Mouse (Mus musculus) forebrain, embryonic 16.5 days (tissue): ENCODE measurements around the gene Arhgap27. TPM values are rescaled to one million over a fixed set of nuclear protein-coding genes. Genes with fewer than 3 reads are reported as not detected.
A peak's percentile ranks its signal among the peaks of the same experiment; 100 is the strongest.

Experiments used
- ATAC-seq: fragments of 200-750 bp; cut with Nextera tagmentation; 2 replicates; pipeline ENCODE4 v1.8.0; 2017; ENCODE audit warnings: mild to moderate bottlenecking, moderate library complexity
- H3K27ac ChIP-seq: fragments of 300-500 bp; sonication (generic); 2 replicates; pipeline ENCODE4 v1.5.1; 2014; ENCODE audit warnings: low read length, control low read depth
- H3K27me3 ChIP-seq: fragments of 300-500 bp; sonication (generic); replicated peaks from 2 replicates; pipeline ENCODE4 v1.6.1; 2014; ENCODE audit warnings: low read length; ENCODE audit not compliant: control insufficient read depth, insufficient read depth
- H3K36me3 ChIP-seq: fragments of 300-500 bp; sonication (generic); 2 replicates; pipeline ENCODE4 v1.6.1; 2014; ENCODE audit not compliant: control insufficient read depth, insufficient read depth
- H3K4me1 ChIP-seq: fragments of 300-500 bp; sonication (generic); replicated peaks from 2 replicates; pipeline ENCODE4 v1.6.1; 2014; ENCODE audit warnings: low read length; ENCODE audit not compliant: control insufficient read depth, insufficient read depth
- H3K4me2 ChIP-seq: fragments of 300-500 bp; sonication (generic); 2 replicates; pipeline ENCODE4 v1.6.1; 2014; ENCODE audit warnings: mild to moderate bottlenecking, low read length, control low read depth
- H3K4me3 ChIP-seq: fragments of 300-500 bp; sonication (generic); replicated peaks from 2 replicates; pipeline ENCODE4 v1.5.1; 2014; ENCODE audit warnings: mild to moderate bottlenecking, low read length, control low read depth
- H3K9ac ChIP-seq: fragments of 300-500 bp; sonication (generic); replicated peaks from 2 replicates; pipeline ENCODE4 v1.6.1; 2014; ENCODE audit warnings: low read depth, low read length, control low read depth
- H3K9me3 ChIP-seq: fragments of 300-500 bp; sonication (generic); 2 replicates; pipeline ENCODE4 v1.6.1; 2016; ENCODE audit warnings: low read length; ENCODE audit not compliant: control insufficient read depth
- WGBS: fragments of 180-500 bp; shearing (Covaris S2); extraction: QIAGEN DNeasy Blood & Tissue Kit; methylation state at CpG from one replicate; pipeline ENCODE4 v1.1.7; 2014; 5-methylcytosine and 5-hydroxymethylcytosine counted together
- polyA plus RNA-seq: library from polyadenylated mRNA; unstranded; fragments of >200 nt; fragmentation: Nextera tagmentation; extraction: Ambion mirVana; gene quantifications from 2 replicates; pipeline ENCODE4 v1.2.1, GENCODE M21; 2015

Arhgap27 gene
- polyA plus RNA-seq, 1 experiment from 2014 or later = 3.0 TPM

- ATAC-seq = no peak
- H3K4me1 ChIP-seq = no peaks in the 10 kb centered on the region
- H3K9me3 ChIP-seq = no peaks in the 10 kb centered on the region
- no peak overlapping the region for H3K27ac ChIP-seq
- no peak overlapping the region for H3K4me3 ChIP-seq
- H3K9ac ChIP-seq = no peak overlapping the region
- peaks cover 12% of the 10 kb centered on the region for H3K36me3 ChIP-seq
- H3K4me2 ChIP-seq = no peak overlapping the region
- H3K27me3 ChIP-seq = no peaks in the 10 kb centered on the region
- WGBS = 92% methylated on average over 4 of the region's 4 CpGs
Measured at GRCm38 (mm10) chr11:103372561-103372960, 9.1 kb upstream of the Arhgap27 start.

GRCm38 (mm10) chr11:103372068-103372467, 8.6 kb upstream of the Arhgap27 start:
- no peaks in the 10 kb centered on the region for H3K4me1 ChIP-seq
- no peaks in the 10 kb centered on the region for H3K27me3 ChIP-seq
- peaks cover 14% of the 10 kb centered on the region for H3K36me3 ChIP-seq
- no peak overlapping the region for H3K4me2 ChIP-seq
- ATAC-seq = no peak
- no peak overlapping the region for H3K27ac ChIP-seq
- H3K9ac ChIP-seq = no peak overlapping the region
- no peaks in the 10 kb centered on the region for H3K9me3 ChIP-seq
- no peak overlapping the region for H3K4me3 ChIP-seq
- WGBS = 60% methylated on average over 3 of the region's 3 CpGs

- H3K27me3 ChIP-seq = no peaks in the 10 kb centered on the region
- H3K4me3 ChIP-seq = no peak overlapping the region
- H3K27ac ChIP-seq = no peak overlapping the region
- H3K9me3 ChIP-seq = no peaks in the 10 kb centered on the region
- H3K36me3 ChIP-seq = peaks cover 8% of the 10 kb centered on the region
- no peak overlapping the region for H3K9ac ChIP-seq
- H3K4me1 ChIP-seq = no peaks in the 10 kb centered on the region
- WGBS = 79% methylated on average over 3 of the region's 3 CpGs
- H3K4me2 ChIP-seq = no peak overlapping the region
- no peak for ATAC-seq
Measured at GRCm38 (mm10) chr11:103371222-103371539, 7.7 kb upstream of the Arhgap27 start.

- 95% methylated on average over 9 of the region's 9 CpGs for WGBS
- H3K4me1 ChIP-seq = no peaks in the 10 kb centered on the region
- no peak for ATAC-seq
Measured at GRCm38 (mm10) chr11:103370397-103371221, 7.1 kb upstream of the Arhgap27 start.

GRCm38 (mm10) chr11:103365530-103365929, 2.0 kb upstream of the Arhgap27 start:
- H3K9ac ChIP-seq = no peak overlapping the region
- peaks cover 3% of the 10 kb centered on the region for H3K36me3 ChIP-seq
- WGBS = 92% methylated on average over 4 of the region's 4 CpGs
- H3K4me1 ChIP-seq = peaks cover 16% of the 10 kb centered on the region
- no peaks in the 10 kb centered on the region for H3K9me3 ChIP-seq
- peaks cover 37% of the 10 kb centered on the region for H3K27me3 ChIP-seq
- ATAC-seq = no peak
- no peak overlapping the region for H3K4me3 ChIP-seq
- no peak overlapping the region for H3K4me2 ChIP-seq
- no peak overlapping the region for H3K27ac ChIP-seq

More at GRCm38 (mm10) chr11:103370397-103371221, 7.1 kb upstream of the Arhgap27 start:
- Histone ChIP-seq H3K27me3 (no peaks in the 10 kb centered on the region; the same call in 1 of the 2 replicates), H3K9ac (no peak overlapping the region), H3K4me3 (no peak overlapping the region), H3K4me2 (no peak overlapping the region), H3K36me3 (peaks cover 8% of the 10 kb centered on the region), H3K27ac (no peak overlapping the region), H3K9me3 (no peaks in the 10 kb centered on the region)

GRCm38 (mm10) chr11:103365022-103365421, 1.5 kb upstream of the Arhgap27 start:
- 82% methylated on average over 3 of the region's 3 CpGs for WGBS
- no peak for ATAC-seq

GRCm38 (mm10) chr11:103364335-103364734, 843 bp upstream of the Arhgap27 start:
- WGBS = 45% methylated on average over 5 of the region's 5 CpGs
- peaks cover 3% of the 10 kb centered on the region; the same call in 1 of the 2 replicates for H3K36me3 ChIP-seq
- no peak overlapping the region for H3K4me3 ChIP-seq
- H3K9me3 ChIP-seq = no peaks in the 10 kb centered on the region
- H3K9ac ChIP-seq = no peak overlapping the region
- H3K27ac ChIP-seq = no peak overlapping the region
- no peak overlapping the region for H3K4me2 ChIP-seq
- no peak for ATAC-seq
- peaks cover 45% of the 10 kb centered on the region for H3K27me3 ChIP-seq
- peaks cover 27% of the 10 kb centered on the region for H3K4me1 ChIP-seq

More at GRCm38 (mm10) chr11:103365022-103365421, 1.5 kb upstream of the Arhgap27 start:
- Histone ChIP-seq H3K27ac (no peak overlapping the region), H3K27me3 (peaks cover 38% of the 10 kb centered on the region), H3K9me3 (no peaks in the 10 kb centered on the region), H3K4me2 (no peak overlapping the region), H3K4me3 (no peak overlapping the region), H3K4me1 (peaks cover 21% of the 10 kb centered on the region), H3K9ac (no peak overlapping the region), H3K36me3 (peaks cover 3% of the 10 kb centered on the region)

GRCm38 (mm10) chr11:103362521-103363181, 841 bp downstream of the Arhgap27 start:
- Histone ChIP-seq H3K4me1 (peaks cover 31% of the 10 kb centered on the region), H3K36me3 (peaks cover 3% of the 10 kb centered on the region; the same call in 1 of the 2 replicates), H3K9ac (0 out of 2 replicates have a peak overlapping the region, but pooled peaks have one; percentile 1), H3K4me3 (peak overlapping the region; percentile 32), H3K27me3 (peaks cover 52% of the 10 kb centered on the region), H3K27ac (no peak overlapping the region), H3K4me2 (peak overlapping the region; percentile 47), H3K9me3 (no peaks in the 10 kb centered on the region)
- no peak for ATAC-seq
- WGBS = 2% methylated on average over 33 of the region's 33 CpGs

GRCm38 (mm10) chr11:103362054-103362432, 1.4 kb downstream of the Arhgap27 start:
- peak overlapping the region; percentile 32; the same call in 1 of the 2 replicates for H3K4me3 ChIP-seq
- H3K4me1 ChIP-seq = peaks cover 31% of the 10 kb centered on the region
- peaks cover 52% of the 10 kb centered on the region for H3K27me3 ChIP-seq
- no peak overlapping the region for H3K9ac ChIP-seq
- H3K36me3 ChIP-seq = no peaks in the 10 kb centered on the region
- WGBS = 6% methylated on average over 13 of the region's 13 CpGs
- H3K4me2 ChIP-seq = no peak overlapping the region
- H3K9me3 ChIP-seq = no peaks in the 10 kb centered on the region
- no peak overlapping the region for H3K27ac ChIP-seq
- ATAC-seq = no peak
